Mouse (Mus musculus): ENCODE results near the gene Gpnmb. TPM values are rescaled to one million over a fixed set of nuclear protein-coding genes. Genes with fewer than 3 reads are reported as not detected.
A peak's percentile ranks its signal among the peaks of the same experiment; 100 is the strongest.

Gene Gpnmb
- polyA plus RNA-seq, 1 experiment, result 0.88 TPM

- no peaks in the 10 kb centered on the region for H3K79me2 ChIP-seq (ENCODE audit: control insufficient read depth, insufficient read depth)
- H3ac ChIP-seq (ENCODE audit: control insufficient read depth, insufficient read length, low read depth), result no peak overlapping the region
- peaks cover 8% of the 10 kb centered on the region for H3K27me3 ChIP-seq (ENCODE audit: control insufficient read depth, insufficient read depth, insufficient read length)
- no peak overlapping the region for H3K4me3 ChIP-seq (ENCODE audit: insufficient read depth, poor library complexity, severe bottlenecking)
- TF ChIP-seq MYOD1 (IDR thresholded peaks at IDR 0.05; ENCODE audit: control insufficient read depth, insufficient read length, low read depth), result no peak
- no peaks in the 10 kb centered on the region for H3K79me3 ChIP-seq (ENCODE audit: low read depth)
- H3K36me3 ChIP-seq (ENCODE audit: control insufficient read depth, insufficient read depth), result no peaks in the 10 kb centered on the region
These were observed 3.6 kb upstream of the Gpnmb start for GRCm38 (mm10) chr6:49032783-49033182.

GRCm38 (mm10) chr6:49037268-49037662, 919 bp downstream of the Gpnmb start:
- Histone ChIP-seq H3K4me3 (ENCODE audit: insufficient read depth, poor library complexity, severe bottlenecking) (no peak overlapping the region), H3K79me2 (ENCODE audit: control insufficient read depth, insufficient read depth) (no peaks in the 10 kb centered on the region), H3K36me3 (ENCODE audit: control insufficient read depth, insufficient read depth) (no peaks in the 10 kb centered on the region), H3K27me3 (ENCODE audit: control insufficient read depth, insufficient read depth, insufficient read length) (peaks cover 3% of the 10 kb centered on the region), H3ac (ENCODE audit: control insufficient read depth, insufficient read length, low read depth) (no peak overlapping the region), H3K79me3 (ENCODE audit: low read depth) (no peaks in the 10 kb centered on the region)
- TF ChIP-seq MAX (IDR thresholded peaks at IDR 0.05), result no peak

DNA sequence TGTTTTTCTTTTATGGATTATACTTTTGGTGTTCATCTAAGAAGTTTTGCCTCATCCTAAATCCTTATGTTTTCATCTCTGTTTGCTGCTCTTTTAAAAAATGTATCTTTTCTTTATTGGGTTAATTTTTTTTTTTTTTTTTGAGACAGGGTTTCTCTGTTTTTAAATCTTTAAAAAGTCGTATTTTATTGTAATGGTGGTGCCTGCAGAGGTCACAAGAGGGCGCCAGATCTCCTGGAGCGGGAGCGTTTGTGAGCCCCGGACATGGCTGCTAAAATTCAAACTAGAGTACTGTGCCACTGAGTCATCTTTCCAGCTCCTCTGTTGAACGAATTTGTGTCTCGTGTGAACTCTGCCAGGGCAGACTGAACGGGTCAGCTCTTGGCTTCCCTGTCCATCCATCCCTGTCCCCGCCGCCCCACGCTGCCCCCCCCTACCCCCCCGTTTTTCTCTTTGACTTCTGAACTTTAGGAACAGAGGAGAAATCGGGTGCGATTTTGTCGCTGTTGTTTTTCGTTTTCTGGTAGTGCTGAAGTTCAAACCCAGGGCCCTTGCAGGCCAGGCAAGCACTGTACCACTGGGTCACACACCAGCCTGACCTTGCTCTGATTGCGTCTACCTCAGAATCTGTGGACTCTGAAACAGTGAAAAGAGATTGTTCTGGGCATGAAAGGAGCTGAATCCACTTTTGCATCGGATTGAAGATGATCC, 3.3 kb downstream of the Gpnmb start:
- H3K79me3 ChIP-seq (ENCODE audit: low read depth), result no peaks in the 10 kb centered on the region
- no peaks in the 10 kb centered on the region for H3K27me3 ChIP-seq (ENCODE audit: control insufficient read depth, insufficient read depth, insufficient read length)
- H3K36me3 ChIP-seq (ENCODE audit: control insufficient read depth, insufficient read depth), result no peaks in the 10 kb centered on the region
- peak; percentile 28 for TF ChIP-seq CTCF (IDR thresholded peaks at IDR 0.05; ENCODE audit: control insufficient read depth, insufficient read depth, insufficient read length)
- TF ChIP-seq USF1 (IDR thresholded peaks at IDR 0.05; ENCODE audit: low read depth), result no peak
- H3K79me2 ChIP-seq (ENCODE audit: control insufficient read depth, insufficient read depth), result no peaks in the 10 kb centered on the region
- no peak overlapping the region for H3K4me3 ChIP-seq (ENCODE audit: insufficient read depth, poor library complexity, severe bottlenecking)
- H3ac ChIP-seq (ENCODE audit: control insufficient read depth, insufficient read length, low read depth), result peak overlapping the region; percentile 18

- H3K79me3 ChIP-seq (ENCODE audit: low read depth), result no peaks in the 10 kb centered on the region
- no peak overlapping the region for H3K4me3 ChIP-seq (ENCODE audit: insufficient read depth, poor library complexity, severe bottlenecking)
- no peaks in the 10 kb centered on the region for H3K27me3 ChIP-seq (ENCODE audit: control insufficient read depth, insufficient read depth, insufficient read length)
- no peaks in the 10 kb centered on the region for H3K36me3 ChIP-seq (ENCODE audit: control insufficient read depth, insufficient read depth)
- H3K79me2 ChIP-seq (ENCODE audit: control insufficient read depth, insufficient read depth), result no peaks in the 10 kb centered on the region
- H3ac ChIP-seq (ENCODE audit: control insufficient read depth, insufficient read length, low read depth), result no peak overlapping the region
- TF ChIP-seq FOSL1 (IDR thresholded peaks at IDR 0.05; ENCODE audit: insufficient read depth, low read length, poor library complexity, severe bottlenecking) (no peak), MYOD1 (IDR thresholded peaks at IDR 0.05; ENCODE audit: control insufficient read depth, insufficient read length, low read depth) (peak; percentile 100)
These were observed 10.2 kb downstream of the Gpnmb start for GRCm38 (mm10) chr6:49046502-49046901.

GRCm38 (mm10) chr6:49046976-49047375, 10.6 kb downstream of the Gpnmb start:
- Histone ChIP-seq H3K36me3 (ENCODE audit: control insufficient read depth, insufficient read depth) (no peaks in the 10 kb centered on the region), H3K27me3 (ENCODE audit: control insufficient read depth, insufficient read depth, insufficient read length) (no peaks in the 10 kb centered on the region), H3K4me3 (ENCODE audit: insufficient read depth, poor library complexity, severe bottlenecking) (no peak overlapping the region), H3K79me2 (ENCODE audit: control insufficient read depth, insufficient read depth) (no peaks in the 10 kb centered on the region), H3ac (ENCODE audit: control insufficient read depth, insufficient read length, low read depth) (no peak overlapping the region), H3K79me3 (ENCODE audit: low read depth) (no peaks in the 10 kb centered on the region)
- no peak for TF ChIP-seq CTCF (IDR thresholded peaks at IDR 0.05; ENCODE audit: control insufficient read depth, insufficient read depth, insufficient read length)
- TF ChIP-seq CEBPB (IDR thresholded peaks at IDR 0.05; ENCODE audit: low read depth), result no peak
- TF ChIP-seq MYOG (IDR thresholded peaks at IDR 0.05; ENCODE audit: control insufficient read depth, extremely low read depth, insufficient read length), result no peak
- TF ChIP-seq USF1 (IDR thresholded peaks at IDR 0.05; ENCODE audit: low read depth), result no peak

- Histone ChIP-seq H3K36me3 (ENCODE audit: control insufficient read depth, insufficient read depth) (no peaks in the 10 kb centered on the region), H3ac (ENCODE audit: control insufficient read depth, insufficient read length, low read depth) (no peak overlapping the region), H3K79me2 (ENCODE audit: control insufficient read depth, insufficient read depth) (no peaks in the 10 kb centered on the region), H3K4me3 (ENCODE audit: insufficient read depth, poor library complexity, severe bottlenecking) (no peak overlapping the region), H3K79me3 (ENCODE audit: low read depth) (no peaks in the 10 kb centered on the region), H3K27me3 (ENCODE audit: control insufficient read depth, insufficient read depth, insufficient read length) (peaks cover 1% of the 10 kb centered on the region)
- TF ChIP-seq MYOG (IDR thresholded peaks at IDR 0.05; ENCODE audit: control insufficient read depth, extremely low read depth, insufficient read length), result no peak
- TF ChIP-seq FOSL1 (IDR thresholded peaks at IDR 0.05; ENCODE audit: insufficient read depth, low read length, poor library complexity, severe bottlenecking), result no peak
- no peak for TF ChIP-seq USF1 (IDR thresholded peaks at IDR 0.05; ENCODE audit: low read depth)
- no peak for TF ChIP-seq CTCF (IDR thresholded peaks at IDR 0.05; ENCODE audit: control insufficient read depth, insufficient read depth, insufficient read length)
- TF ChIP-seq MYOD1 (IDR thresholded peaks at IDR 0.05; ENCODE audit: control insufficient read depth, insufficient read length, low read depth), result no peak
- TF ChIP-seq MAX (IDR thresholded peaks at IDR 0.05), result no peak
- TF ChIP-seq CEBPB (IDR thresholded peaks at IDR 0.05; ENCODE audit: low read depth), result no peak
These were observed 11.5 kb downstream of the Gpnmb start for GRCm38 (mm10) chr6:49047848-49048247.

- Histone ChIP-seq H3K27me3 (ENCODE audit: control insufficient read depth, insufficient read depth, insufficient read length) (peaks cover 4% of the 10 kb centered on the region), H3K79me2 (ENCODE audit: control insufficient read depth, insufficient read depth) (no peaks in the 10 kb centered on the region), H3ac (ENCODE audit: control insufficient read depth, insufficient read length, low read depth) (no peak overlapping the region), H3K36me3 (ENCODE audit: control insufficient read depth, insufficient read depth) (no peaks in the 10 kb centered on the region), H3K4me3 (ENCODE audit: insufficient read depth, poor library complexity, severe bottlenecking) (no peak overlapping the region), H3K79me3 (ENCODE audit: low read depth) (no peaks in the 10 kb centered on the region)
- no peak for TF ChIP-seq MAX (IDR thresholded peaks at IDR 0.05)
These were observed 12.0 kb downstream of the Gpnmb start for GRCm38 (mm10) chr6:49048395-49048794.

Data from C2C12 (cell line).